Comparison of ENCODE assay signal across 9 mouse cellular contexts in genomic region chr11:3834421-3835098, GRCm38 (mm10). TPM values are rescaled to one million over a fixed set of nuclear protein-coding genes. Genes with fewer than 3 reads are reported as not detected.
DNase-seq lines count a peak whose midpoint lies in the region; ATAC-seq and TF ChIP-seq lines count a peak whose summit lies in the region.
"Had no signal": no experiment of that assay in that cellular context is flagged by ENCODE, and none has a peak within 500 bp of the region (broad histone marks: within the 10 kb centered on the region; RNA-seq: fewer than 3 reads in every experiment).

No protein-coding gene starts in this region.

- DNase-seq in urinary bladder, postnatal 25 days (ENCODE audit: low spot score): peak; percentile 48
- no peak for DNase-seq in urinary bladder, postnatal 10 days (ENCODE audit: low spot score)
- DNase-seq in heart, postnatal 36 days: peak; percentile 25 to 38
- peak; percentile 66 for DNase-seq in limb, embryonic 11.5 days (ENCODE audit: low spot score)
- peak; percentile 40 for DNase-seq in naive thymus-derived CD4-positive, alpha-beta T cell, adult 2 months (ENCODE audit: low read depth)
- no peak for DNase-seq in MN1 (ENCODE audit: low spot score)
- DNase-seq in left cerebral cortex, adult 11 months (ENCODE audit: low spot score): no peak

- intact Hi-C loops in heart, postnatal 36 days (cut with DNase I): no loop called here

- 54% methylated on average over 13 of the region's 13 CpGs for WGBS in limb, embryonic 11.5 days

- peak; percentile 46 for TF ChIP-seq CTCF in cortical plate, adult 2 months (IDR thresholded peaks at IDR 0.05; ENCODE audit: extremely low read depth, insufficient read depth, low read length)

- H3K27ac ChIP-seq in cortical plate, adult 2 months (ENCODE audit: insufficient read depth, low read length): no peak overlapping the region
- no peak overlapping the region for H3K27ac ChIP-seq in limb, embryonic 11.5 days (replicated peaks; ENCODE audit: low read depth, low read length)
- H3K27ac ChIP-seq: liver, embryonic 15.5 days had no signal

- peaks cover 3% of the 10 kb centered on the region; the same call in 1 of the 2 replicates for H3K4me1 ChIP-seq in cortical plate, adult 2 months (ENCODE audit: control insufficient read depth, insufficient read depth, low read length)
- H3K4me1 ChIP-seq in limb, embryonic 11.5 days (ENCODE audit: control insufficient read depth, insufficient read depth, low read length): no peaks in the 10 kb centered on the region
- H3K4me1 ChIP-seq: liver, embryonic 15.5 days had no signal

- no peak overlapping the region; the same call in 1 of the 2 replicates for H3K4me2 ChIP-seq in limb, embryonic 11.5 days (ENCODE audit: low read depth, severe bottlenecking)
- H3K4me2 ChIP-seq: liver, embryonic 15.5 days had no signal

- no peaks in the 10 kb centered on the region for H3K9me3 ChIP-seq in limb, embryonic 11.5 days (ENCODE audit: control insufficient read depth, low read length)
- H3K9me3 ChIP-seq: liver, embryonic 15.5 days had no signal

- no peak for ATAC-seq in limb, embryonic 11.5 days (ENCODE audit: insufficient number of reproducible peaks, low FRiP score, low TSS enrichment, low read depth)

- no peaks in the 10 kb centered on the region for H3K27me3 ChIP-seq in limb, embryonic 11.5 days (ENCODE audit: control insufficient read depth, insufficient read depth, low read length)
- H3K27me3 ChIP-seq: liver, embryonic 15.5 days had no signal

- no peak for TF ChIP-seq POLR2A in cortical plate, adult 2 months (IDR thresholded peaks at IDR 0.05; ENCODE audit: extremely low read depth, insufficient read depth, low read length)

- no peak overlapping the region for H3K9ac ChIP-seq in limb, embryonic 11.5 days (ENCODE audit: low read length)
- H3K9ac ChIP-seq: liver, embryonic 15.5 days had no signal

- no peak overlapping the region for H3K4me3 ChIP-seq in cortical plate, adult 2 months (ENCODE audit: insufficient read depth, low read length)
- H3K4me3 ChIP-seq in limb, embryonic 11.5 days (ENCODE audit: low read depth, low read length): no peak overlapping the region
- H3K4me3 ChIP-seq: liver, embryonic 15.5 days had no signal

- H3K36me3 ChIP-seq in limb, embryonic 11.5 days (ENCODE audit: control insufficient read depth, insufficient read depth, low read length): no peaks in the 10 kb centered on the region
- H3K36me3 ChIP-seq: liver, embryonic 15.5 days had no signal

RNA-seq across cellular contexts. Expression of gene Osbp2, which starts 29.1 kb away (rescaled TPM):
- 129 and 131 TPM in 2 replicates for polyA plus RNA-seq in cortical plate, adult 2 months (2012; rRNA removed)
- 10 to 100 TPM; 14.1 to 14.3 TPM for total RNA-seq in heart, postnatal 36 days (2021)
- 0.30 and 0.69 TPM in 2 replicates for polyA plus RNA-seq in limb, embryonic 11.5 days (2014; fragmentation: Nextera tagmentation; extraction: Ambion mirVana)

Comparison
In these comparisons a context has a peak if more than half of its experiments do, and no peak if none do; other contexts are left out.
1. DNase-seq: peak in urinary bladder, postnatal 25 days (single experiment), heart, postnatal 36 days (2 of 2), limb, embryonic 11.5 days (single experiment) and naive thymus-derived CD4-positive, alpha-beta T cell, adult 2 months (single experiment); none in urinary bladder, postnatal 10 days (single experiment), MN1 (single experiment) and left cerebral cortex, adult 11 months (single experiment).
2. RNA of gene Osbp2, which starts 29.1 kb away (polyA plus RNA-seq): 129 to 131 TPM in cortical plate, adult 2 months; 0.30 to 0.69 TPM in limb, embryonic 11.5 days; every median in the first group is over 10 times any median in the second.